Mouse (Mus musculus) spleen, adult 18-20 months (tissue): ENCODE measurements around the gene Doxl2.

Source experiments
- DNase-seq, 2 experiments: peaks; one replicate each; pipeline ENCODE4 v3.0.0; 2022; ENCODE audit warnings: mixed read lengths in 2 of 2

Gene Doxl2

GRCm38 (mm10) chr6:49009665-49010064 is 34.9 kb downstream of the Doxl2 start:
- DNase-seq, result no peak

DNA sequence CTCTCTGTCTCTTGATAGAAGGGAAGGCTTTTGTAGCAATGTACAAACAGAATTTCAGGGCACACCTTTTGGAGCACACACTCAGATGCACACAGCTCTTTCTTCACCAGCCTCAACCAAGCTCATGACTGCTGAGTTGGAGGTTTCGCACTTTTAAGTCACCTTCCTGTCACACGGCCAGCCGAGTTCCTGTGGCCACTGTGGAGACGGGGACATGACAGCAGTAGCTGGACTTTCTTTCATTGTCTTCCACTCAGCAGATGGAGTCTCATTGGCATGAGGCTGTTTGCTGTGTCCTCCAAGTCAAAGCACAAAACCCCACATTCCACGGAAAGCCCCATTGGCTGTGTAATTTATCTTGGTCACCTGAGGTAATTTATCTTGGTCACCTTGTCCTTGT is 36.4 kb downstream of the Doxl2 start:
- no peak for DNase-seq

- DNase-seq, result no peak
Observed at GRCm38 (mm10) chr6:49013023-49013422, 38.3 kb downstream of the Doxl2 start.

- no peak for DNase-seq
Observed at GRCm38 (mm10) chr6:49013458-49013857, 38.7 kb downstream of the Doxl2 start.

DNA sequence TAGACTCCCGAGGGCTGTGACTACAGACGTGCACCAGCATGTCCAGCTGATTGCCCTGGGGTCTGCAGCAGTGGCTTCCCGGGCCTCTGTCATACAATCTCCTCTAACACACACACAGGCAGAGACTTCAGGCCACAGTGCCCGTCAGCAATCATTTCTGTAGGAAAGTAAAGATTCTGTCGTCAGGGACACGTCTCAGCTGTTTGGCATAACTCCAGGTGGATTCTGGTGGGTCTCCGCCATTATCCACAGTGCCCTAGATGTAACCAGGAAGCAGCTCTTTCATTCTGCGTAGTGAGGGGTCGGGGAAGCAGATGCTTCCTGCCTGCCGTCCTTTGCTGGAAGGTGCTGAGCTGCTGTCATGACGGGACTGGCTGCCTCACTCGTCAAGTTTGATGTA is 42.4 kb downstream of the Doxl2 start:
- no peak for DNase-seq

- no peak for DNase-seq
Observed at GRCm38 (mm10) chr6:49019341-49019740, 44.6 kb downstream of the Doxl2 start.

DNA sequence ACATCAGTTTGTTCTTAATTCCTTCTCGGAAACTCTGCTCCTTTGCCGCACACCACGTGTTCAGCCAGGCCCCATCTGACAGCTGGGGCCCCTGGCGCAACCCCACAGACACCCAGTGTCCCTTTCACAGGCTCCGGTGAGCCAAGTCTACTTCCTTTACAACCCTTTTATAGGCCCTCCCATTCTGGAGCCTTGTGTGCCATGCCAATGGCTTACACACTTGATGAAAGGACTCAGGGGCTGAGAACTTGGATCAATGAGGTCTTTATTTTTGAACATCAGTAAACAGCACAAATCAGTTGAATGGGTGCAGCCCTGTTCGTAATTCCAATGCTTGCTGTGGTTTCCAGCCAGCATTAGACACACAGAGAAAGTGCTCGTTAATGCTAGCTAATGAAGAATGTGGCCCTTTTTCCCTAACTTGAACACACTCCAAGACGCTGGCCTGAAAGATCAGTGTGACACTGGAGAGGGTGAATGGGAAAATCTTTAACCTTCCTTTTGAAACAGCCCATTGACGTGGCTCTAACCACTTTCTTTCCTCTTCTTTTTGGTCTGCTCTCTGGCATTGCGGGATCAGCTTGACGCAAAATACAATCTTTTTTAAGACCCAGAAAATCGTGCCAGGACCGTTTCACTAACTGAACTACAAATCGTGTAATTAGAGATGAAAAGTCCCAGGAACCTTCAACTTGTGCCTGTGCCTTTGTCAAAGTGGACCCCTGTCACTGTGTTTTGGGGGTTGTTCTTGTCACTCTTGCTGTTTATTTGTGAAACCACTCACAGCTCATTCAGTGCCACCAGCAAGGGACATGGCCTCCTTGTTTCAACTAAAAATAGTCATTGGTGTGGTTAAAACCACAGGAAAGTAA is 46.6 kb downstream of the Doxl2 start:
- DNase-seq, result no peak

- no peak for DNase-seq
Observed at GRCm38 (mm10) chr6:49022384-49022783, 47.6 kb downstream of the Doxl2 start.

DNA sequence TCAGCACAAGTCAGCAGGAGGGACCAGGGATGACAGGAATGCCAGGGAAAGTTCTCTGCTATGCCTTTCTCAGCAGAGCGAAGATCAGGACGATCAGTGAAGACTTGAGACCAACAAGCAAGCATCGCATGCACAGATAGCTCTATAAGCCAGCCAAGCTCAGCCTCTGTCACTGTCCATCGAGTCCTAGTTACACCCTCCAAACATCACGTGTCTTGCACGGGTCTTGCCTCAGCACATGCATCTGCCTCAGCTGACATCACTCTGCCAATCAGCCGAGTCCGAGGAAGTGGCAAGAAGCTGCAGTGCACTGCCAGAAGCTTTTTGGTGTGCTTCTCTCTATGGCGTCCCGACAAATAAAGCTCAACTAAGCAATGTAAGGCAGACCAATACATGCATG is 48.6 kb downstream of the Doxl2 start:
- DNase-seq, result no peak

- DNase-seq, result no peak
Observed at GRCm38 (mm10) chr6:49025290-49025689, 50.5 kb downstream of the Doxl2 start.

DNA sequence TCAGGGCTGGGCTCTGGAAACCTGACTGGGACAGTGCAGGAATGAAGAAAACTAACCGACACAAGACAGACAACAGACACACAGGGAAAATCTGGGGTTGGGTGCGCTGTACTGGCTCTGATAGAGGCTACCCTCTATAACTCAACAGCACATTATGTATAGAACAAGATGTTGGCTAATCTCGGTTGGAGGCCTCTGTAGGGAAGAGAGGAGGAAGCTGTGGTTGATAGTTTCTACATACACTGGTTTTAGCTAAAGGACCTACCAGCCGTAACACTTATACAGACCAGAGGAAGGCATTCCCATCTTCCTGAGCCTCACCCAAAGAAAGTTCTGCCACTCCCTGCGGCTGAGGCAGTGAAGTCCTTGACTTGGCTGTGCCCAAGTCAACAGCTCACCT is 51.7 kb downstream of the Doxl2 start:
- DNase-seq, result no peak

DNA sequence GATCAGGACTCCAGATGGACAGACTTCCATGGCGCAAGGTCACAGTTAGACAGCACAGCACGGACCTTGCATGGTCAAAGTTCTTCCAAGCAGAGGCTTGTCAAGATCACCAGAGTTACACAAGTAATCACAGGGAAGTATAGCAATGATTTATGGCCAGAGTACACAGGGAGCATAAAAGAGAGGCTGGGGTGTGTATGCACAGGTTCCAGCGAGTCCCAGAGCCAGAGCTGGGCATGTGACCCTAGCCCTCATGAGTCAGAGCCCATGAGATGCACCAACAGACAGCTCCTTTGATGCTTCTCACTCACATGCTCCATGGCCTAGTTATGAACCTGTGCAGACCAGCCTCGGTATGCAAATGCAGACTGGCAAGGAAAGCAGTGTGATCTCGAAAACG is 53.3 kb downstream of the Doxl2 start:
- no peak for DNase-seq
